In the genomic region with DNA sequence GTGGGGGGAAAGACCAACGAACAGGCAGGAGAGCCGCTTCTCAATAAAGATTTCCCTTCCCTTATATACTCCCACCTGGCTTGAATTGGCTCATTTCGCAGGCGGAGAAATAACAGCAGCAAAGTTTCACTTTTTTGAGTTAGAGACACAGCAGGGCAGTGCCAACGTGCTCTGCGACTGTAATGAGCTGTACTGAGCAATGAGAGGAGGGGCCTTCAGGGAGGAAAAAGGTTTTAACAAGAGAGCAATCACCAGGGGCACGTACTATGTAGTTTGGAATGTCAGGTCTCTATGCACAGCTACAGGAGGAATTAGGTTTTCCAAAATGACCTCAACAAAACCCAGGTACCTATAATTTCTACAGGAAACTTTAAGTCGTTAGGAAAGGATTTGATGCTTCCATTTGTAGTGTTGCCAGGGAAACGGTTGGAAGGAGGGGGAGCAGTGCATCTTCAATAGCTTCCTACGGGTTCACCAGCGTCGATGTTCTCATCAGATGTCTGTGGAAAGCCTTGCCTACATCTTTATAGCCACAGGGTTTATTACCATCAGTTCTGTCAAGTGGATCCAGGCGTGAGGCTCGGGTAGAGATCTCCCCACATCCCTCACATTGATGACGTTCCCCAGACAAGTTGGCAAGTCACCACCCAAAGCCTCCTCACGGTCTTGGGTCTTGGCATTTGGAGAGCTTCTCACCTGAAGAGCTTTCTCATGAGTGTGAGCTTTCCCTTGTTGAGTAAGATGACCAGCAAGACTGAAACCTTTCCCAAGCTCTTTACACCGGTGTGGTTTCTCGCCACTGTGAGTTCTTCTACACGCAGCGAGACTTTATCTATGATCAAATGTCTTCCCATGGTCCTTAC, we compare ENCODE assay signal across 9 mouse cellular contexts. TPM values are rescaled to one million over a fixed set of nuclear protein-coding genes. Genes with fewer than 3 reads are reported as not detected.
A peak's percentile ranks its signal among the peaks of the same experiment; 100 is the strongest.
DNase-seq lines count a peak whose midpoint lies in the region; ATAC-seq and TF ChIP-seq lines count a peak whose summit lies in the region.
"Had no signal": no experiment of that assay in that cellular context is flagged by ENCODE, and none has a peak within 500 bp of the region (broad histone marks: within the 10 kb centered on the region; RNA-seq: fewer than 3 reads in every experiment).

No protein-coding gene starts in this region.

- DNase-seq in left cerebral cortex, postnatal 4 days, result peak; percentile 3
- DNase-seq in left cerebral cortex, adult 9 months (ENCODE audit: low spot score in 2 of 2), result no peak
- peak; percentile 55 for DNase-seq in forebrain, postnatal 0 days
- peak; percentile 35 to 63 for DNase-seq in lung, adult 18-20 months
- DNase-seq in right cerebral cortex, postnatal 25 days, result peak; percentile 11
- DNase-seq in cerebellum, postnatal 10 days, result no peak
- DNase-seq in T-cell, adult 2 months (ENCODE audit: low spot score), result no peak
- no peak for DNase-seq in heart, adult 8-10 months (ENCODE audit: low spot score)

- no peaks in the 10 kb centered on the region for H3K36me3 ChIP-seq in forebrain, postnatal 0 days (ENCODE audit: insufficient read depth)

- intact Hi-C loops in left cerebral cortex, postnatal 4 days (cut with DNase I), result no loop called here

- H3K27ac ChIP-seq in forebrain, postnatal 0 days (ENCODE audit: low read depth, low read length), result peak overlapping the region; percentile 59; the same call in 1 of the 2 replicates

- H3K27me3 ChIP-seq in forebrain, postnatal 0 days (ENCODE audit: insufficient read depth, low read length), result no peaks in the 10 kb centered on the region

- H3K4me3 ChIP-seq in forebrain, postnatal 0 days (ENCODE audit: low read depth, low read length), result peak overlapping the region; percentile 30; the same call in 1 of the 2 replicates

- peak; percentile 73 for ATAC-seq in forebrain, postnatal 0 days

- H3K4me1 ChIP-seq in forebrain, postnatal 0 days (ENCODE audit: insufficient read depth), result 0 out of 2 replicates have a peak, but pooled peaks cover 9% of the 10 kb centered on the region

- 33% methylated on average over 20 of the region's 20 CpGs for WGBS in forebrain, postnatal 0 days

- no peak for TF ChIP-seq CTCF in forebrain, postnatal 0 days (IDR thresholded peaks at IDR 0.05; ENCODE audit: low read depth)

- H3K9ac ChIP-seq in forebrain, postnatal 0 days, result peak overlapping the region; percentile 28; the same call in 1 of the 2 replicates

- peak overlapping the region; percentile 53 for H3K4me2 ChIP-seq in forebrain, postnatal 0 days (ENCODE audit: low read depth)

- H3K9me3 ChIP-seq in forebrain, postnatal 0 days (ENCODE audit: low read length), result peaks cover 5% of the 10 kb centered on the region; the same call in 1 of the 2 replicates

RNA-seq across cellular contexts. Expression of gene Tescl, which starts 7.2 kb away (rescaled TPM):
- total RNA-seq in left cerebral cortex, postnatal 4 days (2021), result under 1 TPM in 1 of 2 experiments, not detected in 1; 0.46 TPM
- total RNA-seq in forebrain, postnatal 0 days (2014; rRNA removed), result not detected in 2 replicates
- polyA plus RNA-seq in forebrain, postnatal 0 days (2015; fragmentation: Nextera tagmentation; extraction: Ambion mirVana), result not detected in 2 replicates
- total RNA-seq in heart, adult 8-10 months (2022), result under 1 TPM in 1 of 4 experiments, not detected in 3; 0.50 TPM
- polyA plus RNA-seq: frontal cortex, adult 2 months had no signal

RNA-seq across cellular contexts. Expression of gene Zfp94, which starts 10.0 kb away (rescaled TPM):
- total RNA-seq in left cerebral cortex, postnatal 4 days (2021), result 10 to 100 TPM; 12.3 to 13.4 TPM
- 15.8 and 16.9 TPM in 2 replicates for total RNA-seq in forebrain, postnatal 0 days (2014; rRNA removed)
- 19.3 and 21.2 TPM in 2 replicates for polyA plus RNA-seq in forebrain, postnatal 0 days (2015; fragmentation: Nextera tagmentation; extraction: Ambion mirVana)
- total RNA-seq in heart, adult 8-10 months (2022), result 1 to 10 TPM; 1.1 to 2.8 (median 2.1) TPM

RNA-seq across cellular contexts. Expression of gene Lypd5, which starts 22.5 kb away (rescaled TPM):
- total RNA-seq in left cerebral cortex, postnatal 4 days (2021), result not detected
- not detected in 2 replicates for total RNA-seq in forebrain, postnatal 0 days (2014; rRNA removed)
- not detected in 2 replicates for polyA plus RNA-seq in forebrain, postnatal 0 days (2015; fragmentation: Nextera tagmentation; extraction: Ambion mirVana)
- total RNA-seq in heart, adult 8-10 months (2022), result not detected
- polyA plus RNA-seq: frontal cortex, adult 2 months had no signal

RNA-seq across cellular contexts. Expression of gene Zfp61, which starts 25.5 kb away (rescaled TPM):
- total RNA-seq in left cerebral cortex, postnatal 4 days (2021), result 10 to 100 TPM; 26.4 to 28.8 TPM
- 32.9 and 34.8 TPM in 2 replicates for total RNA-seq in forebrain, postnatal 0 days (2014; rRNA removed)
- 24.5 and 30.8 TPM in 2 replicates for polyA plus RNA-seq in forebrain, postnatal 0 days (2015; fragmentation: Nextera tagmentation; extraction: Ambion mirVana)
- total RNA-seq in heart, adult 8-10 months (2022), result 1 to 10 TPM; 3.0 to 5.1 (median 3.7) TPM

RNA-seq across cellular contexts. Expression of gene Kcnn4, which starts 43.6 kb away (rescaled TPM):
- total RNA-seq in left cerebral cortex, postnatal 4 days (2021), result under 1 TPM; 0.34 to 0.48 TPM
- 1.2 and 1.5 TPM in 2 replicates for total RNA-seq in forebrain, postnatal 0 days (2014; rRNA removed)
- polyA plus RNA-seq in forebrain, postnatal 0 days (2015; fragmentation: Nextera tagmentation; extraction: Ambion mirVana), result 0.88 and 1.1 TPM in 2 replicates
- 1 to 10 TPM in 1 of 4 experiments, under 1 TPM in 3; 0.44 to 1.3 (median 0.69) TPM for total RNA-seq in heart, adult 8-10 months (2022)

Comparison
In these comparisons a context has a peak if more than half of its experiments do, and no peak if none do; other contexts are left out.
1. DNase-seq: peak in left cerebral cortex, postnatal 4 days (single experiment), forebrain, postnatal 0 days (single experiment), lung, adult 18-20 months (2 of 2) and right cerebral cortex, postnatal 25 days (single experiment); none in left cerebral cortex, adult 9 months (0 of 2), cerebellum, postnatal 10 days (0 of 2), T-cell, adult 2 months (single experiment) and heart, adult 8-10 months (single experiment).